Mouse (Mus musculus) CH12.LX (cell line): ENCODE measurements around the gene Ttc16. TPM values are rescaled to one million over a fixed set of nuclear protein-coding genes. Genes with fewer than 3 reads are reported as not detected.

ENCODE experiments used
- DNase-seq: peaks from one replicate; pipeline ENCODE4 v3.0.0-alpha.2; 2013; ENCODE audit errors: extremely low read depth
- H3K27ac ChIP-seq: 2 replicates; pipeline ENCODE4 v1.5.1; 2012; ENCODE audit warnings: low read depth, mild to moderate bottlenecking, control low read depth, moderate library complexity; ENCODE audit not compliant: insufficient read depth
- H3K27me3 ChIP-seq: replicated peaks from 2 replicates; pipeline ENCODE3; 2012; ENCODE audit warnings: inconsistent platforms
- H3K36me3 ChIP-seq, 2 experiments: replicated peaks in 1 of 2; 2 replicates each; pipeline versions ENCODE3 to v1.6.1; 2012; ENCODE audit warnings: inconsistent platforms in 1 of 2, low read length in 1 of 2, mild to moderate bottlenecking in 1 of 2, mixed read lengths in 1 of 2, moderate library complexity in 1 of 2; ENCODE audit not compliant: control insufficient read depth in 1 of 2, insufficient read depth in 1 of 2
- H3K4me1 ChIP-seq, 2 experiments: 2 replicates each; pipeline ENCODE4 v1.6.1; 2012; ENCODE audit warnings: inconsistent platforms in 1 of 2, moderate library complexity in 1 of 2; ENCODE audit not compliant: insufficient read depth in 2 of 2, control insufficient read depth in 1 of 2
- H3K4me2 ChIP-seq: 2 replicates; pipeline ENCODE4 v1.6.1; 2012; ENCODE audit warnings: low read depth, mild to moderate bottlenecking, control low read depth; ENCODE audit not compliant: poor library complexity, insufficient read depth, severe bottlenecking
- H3K4me3 ChIP-seq, 3 experiments: fragments of 150-350 bp in 1 of 3; sonication (generic) in 1 of 3; replicated peaks in 1 of 3; 2 replicates each; pipeline versions ENCODE3 to v1.5.1; 2011 to 2012; ENCODE audit warnings: low read depth in 2 of 3, low read length in 2 of 3, mild to moderate bottlenecking in 2 of 3, moderate library complexity in 2 of 3, control low read depth in 1 of 3, improper control_type of control experiment in 1 of 3, inconsistent platforms in 1 of 3, mixed read lengths in 1 of 3; ENCODE audit not compliant: poor library complexity in 1 of 3
- H3K79me2 ChIP-seq: replicated peaks from 2 replicates; pipeline ENCODE4 v1.6.1; 2012; ENCODE audit warnings: mild to moderate bottlenecking, moderate library complexity; ENCODE audit not compliant: control insufficient read depth, poor library complexity, insufficient read depth, severe bottlenecking; ENCODE audit errors: extremely low read depth
- H3K9ac ChIP-seq: 2 replicates; pipeline ENCODE4 v1.6.1; 2012; ENCODE audit warnings: low read depth, mild to moderate bottlenecking, control low read depth, moderate library complexity; ENCODE audit not compliant: insufficient read depth
- H3K9me3 ChIP-seq: replicated peaks from 2 replicates; pipeline ENCODE3; 2012; ENCODE audit warnings: low read length, inconsistent platforms, mixed read lengths
- CHD1 ChIP-seq: IDR thresholded peaks from 2 replicates; pipeline ENCODE4 v1.6.1; 2012; ENCODE audit warnings: low read depth, low read length, improper control_type of control experiment, inconsistent platforms
- CHD2 ChIP-seq: IDR thresholded peaks from 2 replicates; pipeline ENCODE4 v1.6.1; 2011; ENCODE audit warnings: low read length, improper control_type of control experiment
- CTCF ChIP-seq, 2 experiments: IDR thresholded peaks in 1 of 2; conservative IDR thresholded peaks in 1 of 2; 2 replicates each; pipeline ENCODE4 v1.5.1; 2011 to 2012; ENCODE audit warnings: low read depth in 2 of 2, low read length in 2 of 2, improper control_type of control experiment in 1 of 2, inconsistent platforms in 1 of 2, mild to moderate bottlenecking in 1 of 2, moderate library complexity in 1 of 2
- EP300 ChIP-seq: IDR thresholded peaks from 2 replicates; pipeline ENCODE4 v1.6.1; 2011; ENCODE audit warnings: low read length, improper control_type of control experiment
- MYC ChIP-seq: IDR thresholded peaks from 2 replicates; pipeline ENCODE4 v1.6.1; 2011; ENCODE audit warnings: low read depth, mild to moderate bottlenecking, improper control_type of control experiment, low read length
- PAX5 ChIP-seq: IDR thresholded peaks from 2 replicates; pipeline ENCODE4 v1.6.1; 2012; ENCODE audit warnings: low read length, inconsistent platforms, mixed read lengths
- RAD21 ChIP-seq: IDR thresholded peaks from 2 replicates; pipeline ENCODE4 v1.6.1; 2011; ENCODE audit warnings: low read depth, mild to moderate bottlenecking, low read length, improper control_type of control experiment, moderate library complexity
- SMC3 ChIP-seq: IDR thresholded peaks from 2 replicates; pipeline ENCODE4 v1.6.1; 2011; ENCODE audit warnings: low read depth, low read length, improper control_type of control experiment
- TCF12 ChIP-seq: IDR thresholded peaks from 2 replicates; pipeline ENCODE4 v1.6.1; 2014; ENCODE audit warnings: low read depth, mild to moderate bottlenecking, inconsistent platforms, low read length, improper control_type of control experiment
- ZKSCAN1 ChIP-seq: IDR thresholded peaks from 2 replicates; pipeline ENCODE4 v1.6.1; 2012; ENCODE audit warnings: low read depth, inconsistent platforms, low read length, improper control_type of control experiment, borderline replicate concordance
- dilution Hi-C: fragments of 300-500 bp; cut with MboI; formaldehyde crosslinking; loops from 2 replicates; pipeline ENCODE4 v1.14.3; 2020; ENCODE audit warnings: low sequenced_read_pairs; ENCODE audit not compliant: extremely low pct_unique_long_range_greater_than_20kb, extremely low pct_ligation_motif_present
- in situ Hi-C: fragments of 300-500 bp; cut with MboI; formaldehyde crosslinking; loops from 3 replicates; pipeline ENCODE4 v1.14.3; 2019; ENCODE audit warnings: low sequenced_read_pairs, low pct_ligation_motif_present, low pct_unique_long_range_greater_than_20kb, mixed read lengths
- polyA plus RNA-seq: library from polyadenylated mRNA; unstranded; fragments of >175 nt; gene quantifications from 2 replicates; pipeline ENCODE4 v1.2.1, GENCODE M21; 2012; ENCODE audit warnings: low read depth; ENCODE audit not compliant: insufficient read length
- total RNA-seq, 2 experiments: library from RNA; depleted of rRNA; stranded (reverse); fragments of 300-350 nt in 1 of 2; fragments of >200 nt in 1 of 2; gene quantifications; 2 replicates each; pipeline ENCODE4 v1.2.3; 2012 to 2014

The Ttc16 gene
- total and polyA plus RNA-seq, 3 experiments, result 0.11 to 0.81 (median 0.24) TPM

GRCm38 (mm10) chr2:32779131-32779530 lies 3.7 kb upstream of the Ttc16 start:
- Histone ChIP-seq H3K9me3 (no peaks in the 10 kb centered on the region), H3K4me1 (peaks cover 6 to 41% of the 10 kb centered on the region in 2 experiments), H3K4me2 (no peak overlapping the region), H3K79me2 (no peaks in the 10 kb centered on the region), H3K36me3 (peaks cover 0 to 23% of the 10 kb centered on the region in 2 experiments), H3K4me3 (no peak overlapping the region), H3K27ac (no peak overlapping the region), H3K27me3 (peaks cover 3% of the 10 kb centered on the region), H3K9ac (no peak overlapping the region)
- in situ Hi-C loops (loop anchor here (5.0 to 10.0 kb wide), 2 partner anchors 73 to 156 kb away; no protein-coding TSS in a partner anchor), dilution Hi-C loops (no loop called here)
- peak; percentile 31 for DNase-seq
- TF ChIP-seq SMC3, result peak; percentile 50
- TF ChIP-seq CTCF (conservative IDR thresholded peaks at IDR 0.05 in 1 of 2, IDR thresholded peaks at IDR 0.05 in 1 of 2; ENCODE audit: low read depth in 2 of 2, low read length in 2 of 2), result peak; percentile 13 to 67; a peak in 2 of 4 replicates
- TF ChIP-seq RAD21, result peak; percentile 60
- no peak for TF ChIP-seq CHD1

GRCm38 (mm10) chr2:32778081-32778480 lies 2.6 kb upstream of the Ttc16 start:
- peaks cover 7 to 30% of the 10 kb centered on the region in 2 experiments for H3K4me1 ChIP-seq
- no peaks in the 10 kb centered on the region for H3K79me2 ChIP-seq
- dilution Hi-C loops, result no loop called here
- H3K27ac ChIP-seq, result no peak overlapping the region
- H3K9ac ChIP-seq, result no peak overlapping the region
- no peak for TF ChIP-seq CHD2
- no peak for TF ChIP-seq PAX5
- TF ChIP-seq EP300, result no peak
- no peak for TF ChIP-seq MYC
- no peak overlapping the region for H3K4me2 ChIP-seq
- H3K9me3 ChIP-seq, result no peaks in the 10 kb centered on the region
- no peak overlapping the region for H3K4me3 ChIP-seq
- H3K36me3 ChIP-seq, result peaks cover 0 to 23% of the 10 kb centered on the region in 2 experiments
- peaks cover 10% of the 10 kb centered on the region for H3K27me3 ChIP-seq
- DNase-seq, result no peak
- in situ Hi-C loops, result loop anchor here (5.0 to 10.0 kb wide), 2 partner anchors 74 to 157 kb away; no protein-coding TSS in a partner anchor

- no peak for TF ChIP-seq TCF12
- TF ChIP-seq ZKSCAN1, result no peak
- no peak for TF ChIP-seq CTCF (conservative IDR thresholded peaks at IDR 0.05 in 1 of 2, IDR thresholded peaks at IDR 0.05 in 1 of 2; ENCODE audit: low read depth in 2 of 2, low read length in 2 of 2)
- no peak for TF ChIP-seq SMC3
- no peak for TF ChIP-seq RAD21
- peaks cover 10% of the 10 kb centered on the region for H3K27me3 ChIP-seq
- peaks cover 18 to 27% of the 10 kb centered on the region in 2 experiments for H3K4me1 ChIP-seq
- no peak for DNase-seq
- H3K4me3 ChIP-seq, result peak overlapping the region in 2 of 3 experiments; percentile 60 to 71
- in situ Hi-C loops, result loop anchor here (5.0 to 10.0 kb wide), 2 partner anchors 76 to 159 kb away; no protein-coding TSS in a partner anchor
- no peak overlapping the region for H3K27ac ChIP-seq
- peak overlapping the region; percentile 44 for H3K4me2 ChIP-seq
- H3K79me2 ChIP-seq, result no peaks in the 10 kb centered on the region
- H3K36me3 ChIP-seq, result peaks cover 0 to 23% of the 10 kb centered on the region in 2 experiments
- H3K9me3 ChIP-seq, result no peaks in the 10 kb centered on the region
- dilution Hi-C loops, result no loop called here
- H3K9ac ChIP-seq, result peak overlapping the region; percentile 22; the same call in 1 of the 2 replicates
Measured at GRCm38 (mm10) chr2:32776192-32776591, 759 bp upstream of the Ttc16 start.
